Mouse (Mus musculus): ENCODE results near the gene Kel.

Gene Kel

DNA sequence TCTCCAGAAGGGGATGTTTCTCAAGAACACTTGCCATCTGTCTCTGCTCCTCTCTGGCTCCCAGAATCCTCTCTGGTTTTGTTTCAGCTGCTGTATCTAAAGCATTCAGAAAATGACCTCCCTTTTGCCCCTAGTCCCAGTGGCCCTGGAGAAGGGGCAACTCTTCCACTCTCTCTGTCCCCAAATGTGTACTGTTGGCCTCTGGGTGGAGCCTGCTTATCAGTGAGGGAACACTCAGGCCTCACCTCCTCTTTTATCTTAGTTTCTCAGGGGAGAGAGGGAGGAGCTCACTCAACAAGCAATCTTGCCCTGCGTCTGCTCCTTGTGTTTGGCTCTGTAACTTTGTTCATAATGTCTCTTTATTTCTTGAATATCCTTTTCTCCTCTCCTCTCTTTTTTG is at the start of gene Kel:
TSS of gene Kel (minus strand) at position 217 of the 400 bp plus-strand sequence.
- no peak for DNase-seq (ENCODE audit: low spot score in 2 of 2)

DNA sequence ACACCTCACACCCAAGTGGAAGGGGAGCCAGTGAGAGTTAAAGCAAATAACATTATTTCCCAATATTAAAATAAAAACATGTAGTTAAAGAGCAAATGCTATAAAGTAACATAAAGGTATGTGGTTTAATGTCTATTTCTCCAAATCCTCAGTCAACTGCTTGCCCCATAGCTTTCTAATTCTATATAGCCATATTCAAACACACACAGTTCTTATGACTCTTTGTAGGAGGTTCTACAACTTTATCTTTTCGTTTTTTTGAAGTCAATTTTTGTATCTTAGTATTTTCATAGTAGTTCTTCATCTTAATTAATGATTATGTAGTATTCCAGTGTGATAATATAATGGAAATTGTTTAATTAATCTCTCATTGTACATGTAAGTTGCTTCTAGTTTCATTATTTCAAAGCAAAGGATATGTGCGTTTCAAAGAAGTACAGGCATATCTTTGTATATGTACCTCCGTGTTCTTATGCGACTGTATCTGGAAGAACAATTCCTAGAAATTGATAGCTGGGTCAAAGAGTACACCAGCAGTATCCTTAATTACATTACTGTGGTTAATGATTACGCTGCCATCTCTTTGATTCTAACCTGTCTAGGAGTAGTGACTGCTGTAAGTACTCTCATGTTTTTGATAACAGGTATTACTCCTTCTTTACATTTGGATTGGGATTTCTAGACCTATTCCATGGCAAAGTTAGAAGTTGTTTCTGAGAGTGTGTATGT is 40.7 kb upstream of the Kel start:
- DNase-seq (ENCODE audit: low spot score in 2 of 2) = no peak

- DNase-seq (ENCODE audit: low spot score in 2 of 2) = no peak
These were observed 37.0 kb upstream of the Kel start for GRCm38 (mm10) chr6:41741101-41741500.

- DNase-seq (ENCODE audit: low spot score in 2 of 2) = no peak
These were observed 30.8 kb upstream of the Kel start for GRCm38 (mm10) chr6:41734719-41735470.

- DNase-seq (ENCODE audit: low spot score in 2 of 2) = no peak
These were observed 24.0 kb upstream of the Kel start for GRCm38 (mm10) chr6:41727989-41728609.

DNA sequence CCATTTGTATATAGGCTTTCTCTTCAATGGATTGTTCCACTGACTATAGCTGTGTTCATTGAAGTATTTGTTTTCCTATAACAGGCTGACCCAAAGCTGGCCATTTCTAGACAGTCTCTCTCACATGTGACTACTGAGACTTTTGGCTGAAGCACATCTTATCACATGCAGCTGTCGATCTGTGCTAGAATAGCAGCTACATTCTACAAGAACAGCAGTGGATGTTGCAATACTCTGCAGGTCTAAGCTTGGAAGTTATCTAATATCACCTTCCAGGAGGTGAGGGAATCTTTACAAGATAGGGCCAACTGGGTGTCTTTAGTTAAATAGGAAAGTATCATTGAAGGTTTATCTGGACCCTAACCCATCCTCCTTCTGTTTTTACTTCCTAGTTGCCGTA is 17.3 kb upstream of the Kel start:
- no peak for DNase-seq (ENCODE audit: low spot score in 2 of 2)

DNA sequence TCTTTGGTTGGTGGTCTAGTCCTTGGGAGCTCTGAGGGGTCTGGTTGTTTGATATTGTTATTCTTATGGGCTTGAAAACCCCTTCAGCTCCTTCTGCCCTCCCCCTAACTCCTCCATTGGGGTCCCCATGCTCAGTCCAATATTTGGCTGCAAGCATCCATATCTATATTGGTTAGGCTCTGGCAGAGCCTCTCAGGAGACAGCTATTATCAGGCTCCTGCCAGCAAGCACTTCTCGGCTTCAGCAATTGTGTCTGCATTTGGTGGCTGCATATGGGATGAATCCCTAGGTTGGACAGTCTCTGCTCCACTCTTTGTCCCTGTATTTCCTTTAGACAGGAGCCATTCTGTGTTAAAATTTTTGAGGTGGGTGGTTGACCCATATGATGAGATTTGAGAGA is 6.1 kb upstream of the Kel start:
- DNase-seq (ENCODE audit: low spot score in 2 of 2) = no peak

- DNase-seq (ENCODE audit: low spot score in 2 of 2) = no peak
These were observed 2.1 kb upstream of the Kel start for GRCm38 (mm10) chr6:41706275-41706674.

DNA sequence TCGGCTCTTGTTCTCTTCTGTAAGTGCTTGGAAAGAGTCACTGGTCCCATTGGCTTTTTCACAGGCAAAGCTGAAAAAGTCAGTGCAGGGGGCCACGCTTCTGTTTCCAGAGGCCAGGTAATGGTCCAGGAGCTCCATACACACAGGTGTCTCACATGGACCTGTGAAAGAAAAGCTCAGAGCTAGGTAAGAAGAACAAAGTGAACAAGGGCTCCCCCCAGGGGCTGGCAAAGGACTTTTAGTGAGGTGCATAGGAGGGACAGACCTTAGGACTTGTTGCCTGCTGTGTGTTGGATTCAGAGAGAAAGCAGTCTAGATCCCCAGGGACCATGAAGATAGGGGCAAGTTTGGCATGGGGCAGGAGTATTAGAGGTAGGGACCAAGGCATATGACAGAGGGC is 1.2 kb downstream of the Kel start:
- no peak for DNase-seq (ENCODE audit: low spot score in 2 of 2)

- no peak for DNase-seq (ENCODE audit: low spot score in 2 of 2)
These were observed 2.9 kb downstream of the Kel start for GRCm38 (mm10) chr6:41701245-41701644.

DNA sequence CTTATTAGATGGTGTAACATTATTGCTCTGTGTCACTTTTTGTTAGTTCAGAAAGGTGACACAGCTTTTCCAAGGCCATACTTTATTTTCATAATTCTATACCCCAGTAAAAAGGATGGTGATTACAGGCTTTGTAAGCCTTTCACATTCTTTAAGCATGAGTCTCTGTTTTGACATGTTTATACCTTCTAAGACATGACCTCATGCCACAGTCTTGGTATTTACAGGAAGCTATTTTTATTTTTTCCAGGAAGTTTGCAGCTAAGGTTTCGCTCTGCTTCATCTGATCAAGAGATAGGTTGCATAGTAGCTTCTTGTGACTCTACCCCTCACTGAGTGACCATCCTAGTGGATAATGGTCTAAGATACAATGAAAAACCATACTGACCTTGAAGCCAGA is 9.7 kb downstream of the Kel start:
- DNase-seq (ENCODE audit: low spot score in 2 of 2) = no peak

GRCm38 (mm10) chr6:41692200-41692599 is 11.9 kb downstream of the Kel start:
- DNase-seq (ENCODE audit: low spot score in 2 of 2) = no peak

GRCm38 (mm10) chr6:41685596-41685995 is 18.5 kb downstream of the Kel start:
- no peak for DNase-seq (ENCODE audit: low spot score in 2 of 2)

DNA sequence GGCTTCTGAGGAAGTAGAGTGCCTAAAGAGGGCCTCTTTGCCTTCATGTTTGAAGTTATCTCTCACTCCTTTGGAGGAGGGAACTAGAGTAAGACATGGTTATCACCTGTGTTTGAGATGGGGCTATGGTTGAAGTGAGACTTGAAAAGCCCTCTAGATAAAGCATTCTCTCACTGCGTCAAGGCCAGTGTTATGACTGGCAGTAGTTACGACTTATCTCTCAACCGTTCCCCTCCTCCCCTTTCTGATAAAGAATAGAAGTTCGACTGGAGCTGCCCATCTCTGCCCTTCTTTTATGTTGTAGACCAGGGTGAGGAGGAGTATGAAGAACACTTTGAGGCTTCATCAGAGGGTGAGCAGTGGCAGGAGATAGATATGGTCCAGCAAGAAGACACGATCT is 19.2 kb downstream of the Kel start:
- no peak for DNase-seq (ENCODE audit: low spot score in 2 of 2)

DNA sequence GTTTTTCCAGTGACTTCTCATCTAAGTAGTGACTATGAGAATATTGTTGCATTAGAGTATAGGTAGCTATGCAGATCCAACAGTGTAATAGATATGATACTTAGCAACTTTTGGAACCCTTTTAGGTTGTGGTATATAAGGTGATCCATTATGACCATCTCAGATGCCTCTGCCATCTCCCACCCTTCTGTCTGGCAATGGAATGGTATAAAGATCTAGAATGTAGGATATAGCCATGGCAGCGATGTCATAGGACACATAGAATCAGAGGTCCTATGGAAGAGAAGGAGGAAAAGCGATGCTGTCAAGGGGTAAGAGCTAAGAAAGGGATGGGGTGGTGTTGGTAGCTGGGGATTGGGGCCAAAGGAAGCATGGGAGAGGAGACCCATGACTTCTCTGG is 20.0 kb downstream of the Kel start, which contains the start of gene Llcfc1:
TSS of gene Llcfc1 (plus strand) at position 301 of the 400 bp plus-strand sequence.
- DNase-seq (ENCODE audit: low spot score in 2 of 2) = no peak

DNA sequence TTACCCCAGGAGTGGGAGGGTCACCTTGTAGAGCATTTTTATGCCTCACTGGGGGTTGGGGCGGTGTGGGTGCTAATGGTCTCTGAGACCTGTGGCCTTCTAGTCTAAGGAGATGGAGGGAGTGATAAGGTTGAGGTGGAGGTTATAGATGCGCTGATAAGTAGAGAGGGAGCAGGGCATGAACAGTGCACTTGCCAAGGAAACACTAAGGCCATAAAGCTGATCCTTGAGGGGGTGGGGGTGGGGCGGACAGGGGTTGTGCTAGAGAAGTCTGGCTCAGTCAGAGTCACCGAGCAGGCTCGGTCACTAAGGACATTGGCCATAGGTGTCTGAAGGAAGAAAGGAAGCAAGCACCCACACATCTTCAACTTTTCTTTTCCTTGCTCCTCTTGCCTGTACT is 22.5 kb downstream of the Kel start:
- no peak for DNase-seq (ENCODE audit: low spot score in 2 of 2)

- no peak for DNase-seq (ENCODE audit: low spot score in 2 of 2)
These were observed 23.5 kb downstream of the Kel start, which contains the start of gene Trpv5 for GRCm38 (mm10) chr6:41680669-41681068. Trpv5 (minus strand) TSS chr6:41680769.

- no peak for DNase-seq (ENCODE audit: low spot score in 2 of 2)
These were observed 27.6 kb downstream of the Kel start for GRCm38 (mm10) chr6:41676530-41676929.

DNA sequence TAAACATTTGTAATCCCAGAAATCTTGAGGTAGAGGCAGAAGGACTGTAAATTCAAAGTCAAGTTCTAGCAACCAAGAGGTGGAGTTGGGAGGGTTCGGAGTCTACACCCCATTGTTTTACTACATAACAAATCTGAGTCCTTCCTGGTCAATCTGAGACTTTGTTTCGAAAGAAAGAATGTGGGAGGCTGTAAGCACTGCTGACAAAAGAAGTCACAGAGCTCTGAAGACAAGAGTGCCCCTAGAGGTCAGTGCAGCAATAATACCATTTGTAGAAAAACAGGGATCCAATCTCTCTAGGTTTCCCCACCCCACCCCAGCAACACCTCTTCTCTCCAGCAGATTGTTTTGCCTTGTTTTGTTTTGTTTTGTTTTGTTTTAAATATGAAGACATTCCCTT is 41.8 kb downstream of the Kel start:
- no peak for DNase-seq (ENCODE audit: low spot score in 2 of 2)

GRCm38 (mm10) chr6:41658487-41658886 is 45.7 kb downstream of the Kel start:
- no peak for DNase-seq (ENCODE audit: low spot score in 2 of 2)

GRCm38 (mm10) chr6:41654648-41655047 is 49.5 kb downstream of the Kel start:
- DNase-seq (ENCODE audit: low spot score in 2 of 2) = no peak

- no peak for DNase-seq (ENCODE audit: low spot score in 2 of 2)
These were observed 51.0 kb downstream of the Kel start for GRCm38 (mm10) chr6:41653173-41653572.

GRCm38 (mm10) chr6:41646672-41647071 is 57.5 kb downstream of the Kel start:
- no peak for DNase-seq (ENCODE audit: low spot score in 2 of 2)

Data from right cerebral cortex, postnatal 36 days (tissue).